Mouse (Mus musculus): ENCODE data around the gene Mslnl. TPM values are rescaled to one million over a fixed set of nuclear protein-coding genes. Genes with fewer than 3 reads are reported as not detected.

Gene Mslnl
- polyA plus RNA-seq, 1 experiment from 2014 or later = not detected

GRCm38 (mm10) chr17:25796211-25796771 is 60.4 kb downstream of the Mslnl start:
- H3K4me2 ChIP-seq (ENCODE audit: low read depth, low read length) = peak overlapping the region; percentile 94
- H3K4me1 ChIP-seq (ENCODE audit: control insufficient read depth, low read depth, low read length) = peaks cover 32% of the 10 kb centered on the region
- no peaks in the 10 kb centered on the region for H3K36me3 ChIP-seq (ENCODE audit: control insufficient read depth, insufficient read depth)
- H3K27ac ChIP-seq (ENCODE audit: low read length) = no peak overlapping the region
- no peaks in the 10 kb centered on the region for H3K9me3 ChIP-seq (replicated peaks; ENCODE audit: control insufficient read depth, low read length)
- H3K9ac ChIP-seq (ENCODE audit: low read depth, low read length) = peak overlapping the region; percentile 74
- 1% methylated on average over 37 of the region's 37 CpGs for WGBS (ENCODE audit: insufficient replicate concordance)
- peaks cover 2% of the 10 kb centered on the region; the same call in 1 of the 2 replicates for H3K27me3 ChIP-seq (ENCODE audit: control insufficient read depth, insufficient read depth, low read depth, low read length)
- peak overlapping the region; percentile 86 for H3K4me3 ChIP-seq (ENCODE audit: low read depth, low read length)
- ATAC-seq (ENCODE audit: low read depth) = 0 out of 2 replicates have a peak, but pooled peaks have one; percentile 7

- Histone ChIP-seq H3K4me1 (ENCODE audit: control insufficient read depth, low read depth, low read length) (peaks cover 29% of the 10 kb centered on the region), H3K4me3 (ENCODE audit: low read depth, low read length) (peak within 1 kb of the TSS; percentile 86), H3K9ac (ENCODE audit: low read depth, low read length) (peak within 1 kb of the TSS; percentile 74), H3K36me3 (ENCODE audit: control insufficient read depth, insufficient read depth) (no peaks in the 10 kb centered on the region), H3K27ac (ENCODE audit: low read length) (peak within 1 kb of the TSS; percentile 27; the same call in 1 of the 2 replicates), H3K4me2 (ENCODE audit: low read depth, low read length) (peak within 1 kb of the TSS; percentile 94), H3K9me3 (replicated peaks; ENCODE audit: control insufficient read depth, low read length) (no peaks in the 10 kb centered on the region), H3K27me3 (ENCODE audit: control insufficient read depth, insufficient read depth, low read depth, low read length) (peaks cover 5% of the 10 kb centered on the region)
- WGBS (ENCODE audit: insufficient replicate concordance) = under 1% methylated on average over 28 of the region's 35 CpGs
- ATAC-seq (ENCODE audit: low read depth) = peak; percentile 80
Measured at GRCm38 (mm10) chr17:25796951-25797369, 61.1 kb downstream of the Mslnl start, which contains the start of gene Metrn. Gene Metrn, minus strand, starts transcription at chr17:25797136.

Small RNA genes within 50 kb of the gene (microRNA-seq; reads per million reads assigned to microRNA genes)
- gene Gm25083 = not detected
- 0.74 reads per million for gene Mir6966

Other genes with a start within 250 kb of the Mslnl start
- not detected in 2 replicates for gene Sstr5, start 238.8 kb upstream of the Mslnl start, polyA plus RNA-seq (2015; fragmentation: Nextera tagmentation; extraction: Ambion mirVana)
- 0.14 and 0.34 TPM in 2 replicates for gene Sox8, start 165.4 kb upstream of the Mslnl start, polyA plus RNA-seq (2015; fragmentation: Nextera tagmentation; extraction: Ambion mirVana)
- gene Lmf1, start 157.0 kb upstream of the Mslnl start, polyA plus RNA-seq (2015; fragmentation: Nextera tagmentation; extraction: Ambion mirVana) = 11.4 and 13.4 TPM in 2 replicates
- gene Gng13, start 18.9 kb upstream of the Mslnl start, polyA plus RNA-seq (2015; fragmentation: Nextera tagmentation; extraction: Ambion mirVana) = not detected in 2 replicates
- gene Chtf18, start 8.6 kb upstream of the Mslnl start, polyA plus RNA-seq (2015; fragmentation: Nextera tagmentation; extraction: Ambion mirVana) = 16.3 and 18.0 TPM in 2 replicates
- 5.2 TPM in 2 replicates for gene Rpusd1, start 8.4 kb upstream of the Mslnl start, polyA plus RNA-seq (2015; fragmentation: Nextera tagmentation; extraction: Ambion mirVana)
- 2.8 and 3.4 TPM in 2 replicates for gene Msln, start 18.3 kb downstream of the Mslnl start, polyA plus RNA-seq (2015; fragmentation: Nextera tagmentation; extraction: Ambion mirVana)
- 12.1 and 13.8 TPM in 2 replicates for gene Narfl, start 37.7 kb downstream of the Mslnl start, polyA plus RNA-seq (2015; fragmentation: Nextera tagmentation; extraction: Ambion mirVana)
- gene Haghl, start 49.6 kb downstream of the Mslnl start, polyA plus RNA-seq (2015; fragmentation: Nextera tagmentation; extraction: Ambion mirVana) = 6.9 and 7.0 TPM in 2 replicates
- 0.04 and 0.07 TPM in 2 replicates for gene Ccdc78, start 50.5 kb downstream of the Mslnl start, polyA plus RNA-seq (2015; fragmentation: Nextera tagmentation; extraction: Ambion mirVana)
- 54.1 and 57.1 TPM in 2 replicates for gene Fam173a, start 56.9 kb downstream of the Mslnl start, polyA plus RNA-seq (2015; fragmentation: Nextera tagmentation; extraction: Ambion mirVana)
- gene AC134908.4, start 59.6 kb downstream of the Mslnl start, polyA plus RNA-seq (2015; fragmentation: Nextera tagmentation; extraction: Ambion mirVana) = not detected in 2 replicates
- 11.8 and 12.1 TPM in 2 replicates for gene Metrn, start 61.1 kb downstream of the Mslnl start, polyA plus RNA-seq (2015; fragmentation: Nextera tagmentation; extraction: Ambion mirVana)
- gene Fbxl16, start 73.0 kb downstream of the Mslnl start, polyA plus RNA-seq (2015; fragmentation: Nextera tagmentation; extraction: Ambion mirVana) = 0.09 and 0.17 TPM in 2 replicates
- gene Wdr24, start 87.6 kb downstream of the Mslnl start, polyA plus RNA-seq (2015; fragmentation: Nextera tagmentation; extraction: Ambion mirVana) = 10.8 and 11.6 TPM in 2 replicates
- gene Jmjd8, start 92.8 kb downstream of the Mslnl start, polyA plus RNA-seq (2015; fragmentation: Nextera tagmentation; extraction: Ambion mirVana) = 20.7 and 23.5 TPM in 2 replicates
- gene Stub1, start 97.4 kb downstream of the Mslnl start, polyA plus RNA-seq (2015; fragmentation: Nextera tagmentation; extraction: Ambion mirVana) = 106 and 112 TPM in 2 replicates
- gene Rhbdl1, start 101.3 kb downstream of the Mslnl start, polyA plus RNA-seq (2015; fragmentation: Nextera tagmentation; extraction: Ambion mirVana) = 0.30 and 0.45 TPM in 2 replicates
- 0.64 and 0.65 TPM in 2 replicates for gene Gm20683, start 105.7 kb downstream of the Mslnl start, polyA plus RNA-seq (2015; fragmentation: Nextera tagmentation; extraction: Ambion mirVana)
- gene Rhot2, start 108.8 kb downstream of the Mslnl start, polyA plus RNA-seq (2015; fragmentation: Nextera tagmentation; extraction: Ambion mirVana) = 11.4 and 12.3 TPM in 2 replicates
- gene Wdr90, start 125.5 kb downstream of the Mslnl start, polyA plus RNA-seq (2015; fragmentation: Nextera tagmentation; extraction: Ambion mirVana) = 7.2 and 7.8 TPM in 2 replicates
- gene Mcrip2, start 132.7 kb downstream of the Mslnl start, polyA plus RNA-seq (2015; fragmentation: Nextera tagmentation; extraction: Ambion mirVana) = 32.8 and 37.0 TPM in 2 replicates
- gene Mettl26, start 139.0 kb downstream of the Mslnl start, polyA plus RNA-seq (2015; fragmentation: Nextera tagmentation; extraction: Ambion mirVana) = 47.8 and 50.5 TPM in 2 replicates
- gene Wfikkn1, start 144.8 kb downstream of the Mslnl start, polyA plus RNA-seq (2015; fragmentation: Nextera tagmentation; extraction: Ambion mirVana) = 0.30 and 0.42 TPM in 2 replicates
- gene Rab40c, start 183.7 kb downstream of the Mslnl start, polyA plus RNA-seq (2015; fragmentation: Nextera tagmentation; extraction: Ambion mirVana) = 6.2 and 7.0 TPM in 2 replicates
- 147 and 154 TPM in 2 replicates for gene Pigq, start 208.9 kb downstream of the Mslnl start, polyA plus RNA-seq (2015; fragmentation: Nextera tagmentation; extraction: Ambion mirVana)
- 6.8 and 7.8 TPM in 2 replicates for gene Nhlrc4, start 208.9 kb downstream of the Mslnl start, polyA plus RNA-seq (2015; fragmentation: Nextera tagmentation; extraction: Ambion mirVana)
- 0.13 and 0.16 TPM in 2 replicates for gene A930017K11Rik, start 216.5 kb downstream of the Mslnl start, polyA plus RNA-seq (2015; fragmentation: Nextera tagmentation; extraction: Ambion mirVana)
- gene Capn15, start 249.8 kb downstream of the Mslnl start, polyA plus RNA-seq (2015; fragmentation: Nextera tagmentation; extraction: Ambion mirVana) = 8.0 and 9.9 TPM in 2 replicates